Mouse (Mus musculus) neural tube, embryonic 11.5 days (tissue): ENCODE data around the gene Sult2a8. TPM values are rescaled to one million over a fixed set of nuclear protein-coding genes. Genes with fewer than 3 reads are reported as not detected.

Experiments used
- polyA plus RNA-seq: library from polyadenylated mRNA; unstranded; fragments of >200 nt; fragmentation: Nextera tagmentation; extraction: Ambion mirVana; gene quantifications from 2 replicates; pipeline ENCODE4 v1.2.1, GENCODE M21; 2014

The Sult2a8 gene
- polyA plus RNA-seq, 1 experiment from 2014 or later = not detected

Other genes starting within 250 kb of the Sult2a8 start
- gene Sult2a6, start 191.9 kb downstream of the Sult2a8 start, polyA plus RNA-seq = not detected in 2 replicates
- gene Obox8, start 113.2 kb downstream of the Sult2a8 start, polyA plus RNA-seq = not detected in 2 replicates
- not detected in 2 replicates for gene Sult2a7, start 47.5 kb upstream of the Sult2a8 start, polyA plus RNA-seq
- gene Vmn1r90, start 116.7 kb upstream of the Sult2a8 start, polyA plus RNA-seq = 0.28 and 0.31 TPM in 2 replicates
- gene Obox7, start 212.7 kb upstream of the Sult2a8 start, polyA plus RNA-seq = not detected in 2 replicates